Comparison of ENCODE assay signal across 9 mouse cellular contexts in the genomic region with DNA sequence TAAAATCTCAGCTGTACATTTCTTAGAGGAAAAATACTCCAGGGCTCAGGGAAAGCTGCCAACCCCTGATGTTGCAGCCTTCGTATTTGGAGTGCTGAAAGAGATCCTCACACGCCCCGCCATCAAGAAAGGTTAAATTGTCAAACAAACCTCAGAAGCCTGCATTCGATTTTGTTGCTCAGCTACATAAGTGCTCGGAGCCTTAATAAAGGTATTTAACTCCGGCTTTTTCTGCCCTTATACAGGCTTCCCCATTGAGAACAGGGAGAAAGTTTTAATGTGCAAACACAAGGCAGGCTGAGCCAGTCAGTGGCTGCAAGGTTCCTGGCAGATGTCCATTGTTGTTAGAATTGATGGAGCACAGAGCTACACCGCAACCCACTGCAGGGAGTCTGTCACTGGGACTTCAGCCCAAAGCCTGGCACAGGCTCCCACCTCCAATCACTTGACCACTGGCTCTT.
DNase-seq lines count a peak whose midpoint lies in the region; ATAC-seq and TF ChIP-seq lines count a peak whose summit lies in the region.
"Had no signal": no experiment of that assay in that cellular context is flagged by ENCODE, and none has a peak within 500 bp of the region (broad histone marks: within the 10 kb centered on the region; RNA-seq: fewer than 3 reads in every experiment).

No protein-coding gene starts in this region.

- H3K36me3 ChIP-seq in kidney, postnatal 0 days (ENCODE audit: insufficient read depth, low read length), result no peaks in the 10 kb centered on the region
- H3K36me3 ChIP-seq in embryonic facial prominence, embryonic 12.5 days, result no peaks in the 10 kb centered on the region
- H3K36me3 ChIP-seq in limb, embryonic 15.5 days, result no peaks in the 10 kb centered on the region
- no peaks in the 10 kb centered on the region for H3K36me3 ChIP-seq in liver, embryonic 11.5 days (ENCODE audit: control insufficient read depth, insufficient read depth, low read length)

- H3K4me3 ChIP-seq in kidney, postnatal 0 days (replicated peaks; ENCODE audit: low read depth, low read length), result no peak overlapping the region
- H3K4me3 ChIP-seq in embryonic facial prominence, embryonic 12.5 days, result no peak overlapping the region
- H3K4me3 ChIP-seq in limb, embryonic 15.5 days, result no peak overlapping the region
- H3K4me3 ChIP-seq in liver, embryonic 11.5 days (ENCODE audit: low read depth, low read length), result no peak overlapping the region

- H3K4me1 ChIP-seq in kidney, postnatal 0 days (replicated peaks; ENCODE audit: insufficient read depth, low read length), result peaks cover 1% of the 10 kb centered on the region; the same call in 1 of the 2 replicates
- peaks cover 38% of the 10 kb centered on the region for H3K4me1 ChIP-seq in embryonic facial prominence, embryonic 12.5 days
- H3K4me1 ChIP-seq in limb, embryonic 15.5 days, result peaks cover 49% of the 10 kb centered on the region
- no peaks in the 10 kb centered on the region; the same call in 1 of the 2 replicates for H3K4me1 ChIP-seq in liver, embryonic 11.5 days (replicated peaks; ENCODE audit: control insufficient read depth, insufficient read depth, low read length)

- H3K27ac ChIP-seq in kidney, postnatal 0 days, result no peak overlapping the region
- peak overlapping the region; percentile 84 for H3K27ac ChIP-seq in embryonic facial prominence, embryonic 12.5 days
- peak overlapping the region; percentile 39 for H3K27ac ChIP-seq in limb, embryonic 15.5 days
- H3K27ac ChIP-seq in liver, embryonic 11.5 days (ENCODE audit: low read depth, low read length), result no peak overlapping the region
- H3K27ac ChIP-seq: liver, embryonic 14.5 days had no signal

- DNase-seq in kidney, postnatal 0 days (ENCODE audit: low spot score), result peak; percentile 42
- no peak for DNase-seq in kidney, adult 18-20 months
- DNase-seq in cerebellum, adult 18-20 months, result peak; percentile 36 to 47
- DNase-seq in retina, embryonic 14.5 days (ENCODE audit: low spot score), result no peak
- no peak for DNase-seq in liver, embryonic 11.5 days (ENCODE audit: low spot score)

- no peak overlapping the region for H3K4me2 ChIP-seq in kidney, postnatal 0 days (ENCODE audit: low read length)
- no peak overlapping the region for H3K4me2 ChIP-seq in embryonic facial prominence, embryonic 12.5 days (replicated peaks)
- H3K4me2 ChIP-seq in limb, embryonic 15.5 days, result peak overlapping the region; percentile 2; the same call in 1 of the 2 replicates
- no peak overlapping the region for H3K4me2 ChIP-seq in liver, embryonic 11.5 days

- WGBS in kidney, postnatal 0 days, result 46% methylated on average over 7 of the region's 7 CpGs
- 21% methylated on average over 7 of the region's 7 CpGs for WGBS in embryonic facial prominence, embryonic 12.5 days
- 15% methylated on average over 7 of the region's 7 CpGs for WGBS in limb, embryonic 15.5 days
- WGBS in liver, embryonic 11.5 days, result 69% methylated on average over 7 of the region's 7 CpGs

- H3K9ac ChIP-seq in kidney, postnatal 0 days (ENCODE audit: low read depth, low read length), result no peak overlapping the region
- H3K9ac ChIP-seq in embryonic facial prominence, embryonic 12.5 days, result no peak overlapping the region
- no peak overlapping the region for H3K9ac ChIP-seq in limb, embryonic 15.5 days
- no peak overlapping the region for H3K9ac ChIP-seq in liver, embryonic 11.5 days (ENCODE audit: low read depth, low read length)
- H3K9ac ChIP-seq: liver, embryonic 14.5 days had no signal

- TF ChIP-seq CTCF in kidney, postnatal 0 days (IDR thresholded peaks at IDR 0.05; ENCODE audit: low read depth), result no peak

- no peaks in the 10 kb centered on the region for H3K9me3 ChIP-seq in kidney, postnatal 0 days (replicated peaks; ENCODE audit: low read length)
- H3K9me3 ChIP-seq in embryonic facial prominence, embryonic 12.5 days, result no peaks in the 10 kb centered on the region
- no peaks in the 10 kb centered on the region for H3K9me3 ChIP-seq in limb, embryonic 15.5 days
- no peaks in the 10 kb centered on the region for H3K9me3 ChIP-seq in liver, embryonic 11.5 days (ENCODE audit: control insufficient read depth, low read length)

- no peak for ATAC-seq in kidney, postnatal 0 days (replicated peaks; ENCODE audit: low FRiP score, low read depth)
- peak; percentile 43; the same call in 1 of the 2 replicates for ATAC-seq in embryonic facial prominence, embryonic 12.5 days (ENCODE audit: insufficient number of reproducible peaks, insufficient read depth, low FRiP score, low TSS enrichment)
- ATAC-seq in limb, embryonic 15.5 days (ENCODE audit: insufficient number of reproducible peaks, low FRiP score, low TSS enrichment, low read depth), result 0 out of 2 replicates have a peak, but pooled peaks have one; percentile 17
- no peak for ATAC-seq in granulocyte monocyte progenitor cell, adult 5-6 weeks (replicated peaks; ENCODE audit: poor library complexity, severe bottlenecking)
- no peak for ATAC-seq in liver, embryonic 11.5 days (replicated peaks; ENCODE audit: low FRiP score)

- H3K27me3 ChIP-seq in kidney, postnatal 0 days (ENCODE audit: insufficient read depth, low read length), result no peaks in the 10 kb centered on the region
- H3K27me3 ChIP-seq in embryonic facial prominence, embryonic 12.5 days, result no peaks in the 10 kb centered on the region
- H3K27me3 ChIP-seq in limb, embryonic 15.5 days, result no peaks in the 10 kb centered on the region
- no peaks in the 10 kb centered on the region for H3K27me3 ChIP-seq in liver, embryonic 11.5 days (replicated peaks; ENCODE audit: control insufficient read depth, insufficient read depth, low read length)

Comparison
In these comparisons a context has a peak if more than half of its experiments do, and no peak if none do; other contexts are left out.
1. DNase-seq: peak in kidney, postnatal 0 days (single experiment) and cerebellum, adult 18-20 months (2 of 2); none in kidney, adult 18-20 months (single experiment), retina, embryonic 14.5 days (single experiment) and liver, embryonic 11.5 days (single experiment).
2. ATAC-seq: peak in embryonic facial prominence, embryonic 12.5 days (single experiment) and limb, embryonic 15.5 days (single experiment); none in kidney, postnatal 0 days (single experiment), granulocyte monocyte progenitor cell, adult 5-6 weeks (single experiment) and liver, embryonic 11.5 days (single experiment).
3. H3K27ac ChIP-seq: peak in embryonic facial prominence, embryonic 12.5 days (single experiment) and limb, embryonic 15.5 days (single experiment); none in kidney, postnatal 0 days (single experiment) and liver, embryonic 11.5 days (single experiment).